Mouse (Mus musculus): ENCODE measurements at regions not wholly inside any gene's neighbourhood (a gene's known extent, or its start where the extent isn't known, plus 50 kb on each side); places are given as distances from the start of the nearest gene placed in this dataset.

GRCm38 (mm10) chr1:193526501-193526900 lies 156.4 kb upstream of the Camk1g start:
- TF ChIP-seq POLR2A (IDR thresholded peaks at IDR 0.05; ENCODE audit: borderline replicate concordance, control insufficient read depth, low read depth, low read length) (no peak), CTCF (IDR thresholded peaks at IDR 0.05; ENCODE audit: control insufficient read depth, insufficient read depth, low read length) (no peak)
